Mouse (Mus musculus) hindbrain, embryonic 16.5 days (tissue): ENCODE measurements around the gene Rsph14. TPM values are rescaled to one million over a fixed set of nuclear protein-coding genes. Genes with fewer than 3 reads are reported as not detected.

Experiments
- ATAC-seq: fragments of 200-750 bp; cut with Nextera tagmentation; 2 replicates; pipeline ENCODE4 v1.8.0; 2017; ENCODE audit warnings: moderate TSS enrichment, moderate library complexity
- H3K27ac ChIP-seq: fragments of 300-500 bp; sonication (generic); 2 replicates; pipeline ENCODE4 v1.5.1; 2014; ENCODE audit warnings: low read depth, mild to moderate bottlenecking, control low read depth, low read length, moderate library complexity
- H3K27me3 ChIP-seq: fragments of 300-500 bp; sonication (generic); replicated peaks from 2 replicates; pipeline ENCODE4 v1.6.1; 2014; ENCODE audit warnings: low read length; ENCODE audit not compliant: control insufficient read depth, insufficient read depth
- H3K36me3 ChIP-seq: fragments of 300-500 bp; sonication (generic); 2 replicates; pipeline ENCODE4 v1.6.1; 2014; ENCODE audit warnings: mild to moderate bottlenecking, low read length, moderate library complexity, mixed read lengths; ENCODE audit not compliant: control insufficient read depth, insufficient read depth
- H3K4me1 ChIP-seq: fragments of 300-500 bp; sonication (generic); 2 replicates; pipeline ENCODE4 v1.6.1; 2014; ENCODE audit warnings: low read depth, low read length; ENCODE audit not compliant: control insufficient read depth, insufficient read depth
- H3K4me2 ChIP-seq: fragments of 300-500 bp; sonication (generic); 2 replicates; pipeline ENCODE4 v1.6.1; 2014; ENCODE audit warnings: mild to moderate bottlenecking, low read length, control low read depth, moderate library complexity
- H3K4me3 ChIP-seq: fragments of 300-500 bp; sonication (generic); 2 replicates; pipeline ENCODE4 v1.5.1; 2014; ENCODE audit warnings: mild to moderate bottlenecking, low read length, control low read depth, moderate library complexity
- H3K9ac ChIP-seq: fragments of 300-500 bp; sonication (generic); 2 replicates; pipeline ENCODE4 v1.6.1; 2014; ENCODE audit warnings: low read depth, mild to moderate bottlenecking, control low read depth, low read length, moderate library complexity
- H3K9me3 ChIP-seq: fragments of 300-500 bp; sonication (generic); 2 replicates; pipeline ENCODE4 v1.6.1; 2014; ENCODE audit warnings: mild to moderate bottlenecking, low read length, moderate library complexity; ENCODE audit not compliant: control insufficient read depth
- WGBS: fragments of 180-500 bp; shearing (Covaris S2); extraction: QIAGEN DNeasy Blood & Tissue Kit; methylation state at CpG from one replicate; pipeline ENCODE4 v1.1.7; 2014; 5-methylcytosine and 5-hydroxymethylcytosine counted together
- polyA plus RNA-seq: library from polyadenylated mRNA; unstranded; fragments of >200 nt; fragmentation: Nextera tagmentation; extraction: Ambion mirVana; gene quantifications from 2 replicates; pipeline ENCODE4 v1.2.1, GENCODE M21; 2015

Rsph14 gene
- polyA plus RNA-seq, result 0.49 and 0.81 TPM in 2 replicates

GRCm38 (mm10) chr10:75032395-75032794 is at the start of gene Rsph14:
Gene Rsph14, minus strand, starts transcription at chr10:75032586.
- H3K4me3 ChIP-seq, result 0 out of 2 replicates have a peak within 1 kb of the TSS, but pooled peaks have one; percentile 0
- H3K9me3 ChIP-seq, result no peaks in the 10 kb centered on the region
- H3K9ac ChIP-seq, result no peak within 1 kb of the TSS
- ATAC-seq, result peak; percentile 70
- H3K27me3 ChIP-seq, result no peaks in the 10 kb centered on the region
- peaks cover 17% of the 10 kb centered on the region for H3K4me1 ChIP-seq
- H3K4me2 ChIP-seq, result peak within 1 kb of the TSS; percentile 31
- H3K36me3 ChIP-seq, result no peaks in the 10 kb centered on the region
- H3K27ac ChIP-seq, result peak within 1 kb of the TSS; percentile 41
- 10% methylated on average over 10 of the region's 10 CpGs for WGBS

GRCm38 (mm10) chr10:75078174-75079128 is 46.1 kb upstream of the Rsph14 start:
- no peak overlapping the region for H3K9ac ChIP-seq
- H3K4me2 ChIP-seq, result no peak overlapping the region
- no peak overlapping the region for H3K27ac ChIP-seq
- H3K9me3 ChIP-seq, result no peaks in the 10 kb centered on the region
- no peaks in the 10 kb centered on the region for H3K27me3 ChIP-seq
- no peak for ATAC-seq
- no peak overlapping the region for H3K4me3 ChIP-seq
- no peaks in the 10 kb centered on the region for H3K36me3 ChIP-seq
- H3K4me1 ChIP-seq, result peaks cover 6% of the 10 kb centered on the region
- 88% methylated on average over 14 of the region's 14 CpGs for WGBS

- H3K27me3 ChIP-seq, result no peaks in the 10 kb centered on the region
- 84% methylated on average over 5 of the region's 5 CpGs for WGBS
- no peaks in the 10 kb centered on the region for H3K36me3 ChIP-seq
- H3K27ac ChIP-seq, result no peak overlapping the region
- H3K4me3 ChIP-seq, result no peak overlapping the region
- no peak overlapping the region for H3K4me2 ChIP-seq
- H3K4me1 ChIP-seq, result peaks cover 13% of the 10 kb centered on the region
- no peak for ATAC-seq
- H3K9me3 ChIP-seq, result no peaks in the 10 kb centered on the region
- no peak overlapping the region for H3K9ac ChIP-seq
Observed at GRCm38 (mm10) chr10:75075665-75076064, 43.3 kb upstream of the Rsph14 start.

- Histone ChIP-seq H3K27ac (no peak overlapping the region), H3K36me3 (no peaks in the 10 kb centered on the region), H3K9ac (no peak overlapping the region), H3K4me1 (peaks cover 36% of the 10 kb centered on the region), H3K9me3 (no peaks in the 10 kb centered on the region), H3K4me3 (no peak overlapping the region), H3K4me2 (no peak overlapping the region), H3K27me3 (no peaks in the 10 kb centered on the region)
- ATAC-seq, result no peak
- 64% methylated on average over 11 of the region's 11 CpGs for WGBS
Observed at GRCm38 (mm10) chr10:75070281-75070976, 38.0 kb upstream of the Rsph14 start.

GRCm38 (mm10) chr10:75068624-75069328 is 36.4 kb upstream of the Rsph14 start:
- 63% methylated on average over 12 of the region's 12 CpGs for WGBS
- H3K27me3 ChIP-seq, result no peaks in the 10 kb centered on the region

GRCm38 (mm10) chr10:75068086-75068485 is 35.7 kb upstream of the Rsph14 start:
- no peak for ATAC-seq
- Histone ChIP-seq H3K4me2 (no peak overlapping the region), H3K36me3 (no peaks in the 10 kb centered on the region), H3K4me3 (no peak overlapping the region), H3K9me3 (no peaks in the 10 kb centered on the region), H3K27ac (no peak overlapping the region), H3K4me1 (peaks cover 57% of the 10 kb centered on the region), H3K27me3 (no peaks in the 10 kb centered on the region), H3K9ac (no peak overlapping the region)
- WGBS, result 63% methylated on average over 2 of the region's 2 CpGs

More at GRCm38 (mm10) chr10:75068624-75069328, 36.4 kb upstream of the Rsph14 start:
- ATAC-seq, result no peak
- Histone ChIP-seq H3K4me2 (no peak overlapping the region), H3K4me3 (no peak overlapping the region), H3K27ac (no peak overlapping the region), H3K36me3 (no peaks in the 10 kb centered on the region), H3K9me3 (no peaks in the 10 kb centered on the region), H3K9ac (no peak overlapping the region), H3K4me1 (peaks cover 50% of the 10 kb centered on the region)

- Histone ChIP-seq H3K4me1 (peaks cover 63% of the 10 kb centered on the region), H3K36me3 (no peaks in the 10 kb centered on the region), H3K9ac (no peak overlapping the region), H3K27me3 (no peaks in the 10 kb centered on the region), H3K9me3 (no peaks in the 10 kb centered on the region), H3K27ac (no peak overlapping the region), H3K4me2 (no peak overlapping the region), H3K4me3 (no peak overlapping the region)
- no peak for ATAC-seq
Observed at GRCm38 (mm10) chr10:75067446-75067845, 35.1 kb upstream of the Rsph14 start.

- no peaks in the 10 kb centered on the region for H3K9me3 ChIP-seq
- no peak overlapping the region for H3K4me3 ChIP-seq
- no peaks in the 10 kb centered on the region for H3K27me3 ChIP-seq
- H3K4me1 ChIP-seq, result peaks cover 59% of the 10 kb centered on the region
- no peaks in the 10 kb centered on the region for H3K36me3 ChIP-seq
- peak overlapping the region; percentile 16 for H3K4me2 ChIP-seq
- no peak for ATAC-seq
- no peak overlapping the region for H3K27ac ChIP-seq
- H3K9ac ChIP-seq, result no peak overlapping the region
- 69% methylated on average over 6 of the region's 6 CpGs for WGBS
Observed at GRCm38 (mm10) chr10:75065691-75066090, 33.3 kb upstream of the Rsph14 start.
